Mouse (Mus musculus) c-Kit-positive CD71-positive TER-119-positive erythroid progenitor cells, embryonic 14.5 days (primary cell): ENCODE results near the gene Map3k20.

Experiments
- DNase-seq: peaks from one replicate; pipeline ENCODE4 v3.0.0-alpha.2; 2013; ENCODE audit warnings: low spot score

Gene Map3k20

DNA sequence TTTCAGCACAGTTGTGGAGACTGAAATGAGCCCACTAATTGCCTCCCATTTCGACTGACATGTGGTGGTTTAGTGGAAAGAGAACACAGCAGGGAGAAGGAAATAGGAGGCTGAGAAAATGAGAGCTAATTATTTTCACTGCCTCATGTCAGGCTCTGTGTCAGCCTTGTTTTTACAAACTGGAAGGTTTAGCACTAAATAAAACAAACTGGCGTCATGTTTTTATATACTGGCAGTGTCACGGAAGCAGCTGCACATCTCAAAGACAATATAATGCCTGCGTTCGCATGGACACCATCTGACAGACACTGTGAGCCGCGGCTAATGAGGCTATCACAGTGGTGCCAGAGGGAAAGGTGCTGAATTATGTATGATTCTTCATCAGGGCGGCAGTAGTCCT is 141.3 kb downstream of the Map3k20 start:
- no peak for DNase-seq

DNA sequence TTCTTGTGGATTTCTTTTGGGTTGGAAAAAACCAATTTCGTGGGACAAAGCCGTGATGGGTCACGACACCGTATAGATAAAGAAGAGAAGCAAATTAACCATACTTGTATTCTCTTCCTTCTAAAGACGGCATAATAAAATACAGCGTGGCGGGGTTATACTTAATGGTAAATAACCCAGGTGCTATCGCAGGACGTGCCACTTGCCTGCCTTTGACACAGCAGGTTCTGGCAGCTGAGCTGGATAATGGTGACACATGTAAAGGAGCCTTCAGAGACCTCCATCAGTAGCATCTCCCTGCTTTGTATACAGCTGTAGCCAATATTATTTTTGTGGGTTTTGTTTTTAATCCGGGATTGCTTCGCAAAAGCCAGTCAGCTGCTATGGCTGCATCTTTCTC is 141.9 kb downstream of the Map3k20 start:
- no peak for DNase-seq

DNA sequence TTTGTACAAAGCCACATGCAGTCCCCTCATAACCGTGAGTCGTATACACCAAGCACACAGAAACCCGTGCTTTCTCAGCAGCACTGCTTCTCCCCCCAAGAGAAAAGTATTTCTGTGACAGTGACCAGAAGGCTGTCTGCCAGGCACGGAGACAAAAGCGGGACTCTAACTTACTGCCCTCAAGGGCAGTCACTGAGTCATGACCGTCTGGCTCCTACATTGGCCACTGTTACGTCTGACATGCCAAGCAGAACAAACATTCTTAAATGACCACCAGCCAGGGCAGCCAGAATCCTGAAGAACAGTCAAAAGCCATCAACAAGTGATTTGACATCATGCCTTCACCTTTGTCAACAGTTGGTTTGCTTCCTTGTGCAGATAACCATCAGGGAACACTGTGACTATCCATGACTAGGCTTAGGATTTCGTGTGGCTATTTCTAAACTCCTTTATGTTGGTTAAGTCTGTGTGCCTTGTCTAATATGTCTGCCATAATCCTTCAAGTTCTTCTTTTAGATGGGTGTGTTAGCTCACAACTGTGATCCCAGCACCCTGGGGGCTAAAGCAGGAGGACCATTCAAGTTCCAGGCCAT is 153.6 kb downstream of the Map3k20 start:
- no peak for DNase-seq

DNA sequence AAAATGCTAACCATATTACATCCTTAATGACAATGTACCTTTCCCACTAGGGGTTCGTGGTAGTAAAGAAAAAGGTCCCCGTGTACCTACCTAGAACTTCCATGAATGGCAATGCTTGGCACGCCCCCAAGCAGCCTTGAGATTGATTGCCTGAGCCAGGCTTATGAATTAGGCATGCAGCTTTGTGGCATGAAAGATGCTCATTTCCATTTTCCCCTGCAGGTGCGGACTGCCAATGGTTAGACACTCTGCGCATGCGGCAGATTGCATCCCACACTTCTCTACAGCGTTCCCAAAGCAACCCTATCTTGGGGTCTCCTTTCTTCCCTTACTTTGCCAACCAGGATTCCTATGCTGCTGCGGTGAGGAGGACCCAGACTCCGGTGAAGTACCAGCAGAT is 155.6 kb downstream of the Map3k20 start:
- DNase-seq: no peak

DNA sequence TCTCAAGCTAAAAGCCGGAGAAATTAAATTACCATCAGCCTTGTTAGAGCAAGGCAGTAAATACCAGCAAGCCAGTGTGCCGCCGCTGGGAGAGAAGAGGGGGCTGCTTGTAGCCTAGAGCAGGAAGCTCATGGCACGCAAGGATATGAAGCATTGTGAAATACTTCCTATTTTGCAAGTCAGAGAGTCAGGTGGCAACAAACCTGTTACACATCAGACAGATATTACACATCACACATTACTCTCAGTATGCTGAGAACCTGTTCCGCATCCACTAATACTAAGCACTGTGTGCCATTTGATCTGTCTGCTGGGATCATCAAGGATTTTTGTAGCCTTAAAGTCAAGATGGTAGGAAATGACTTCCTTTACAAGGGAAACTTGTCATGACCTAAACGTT is 157.4 kb downstream of the Map3k20 start:
- no peak for DNase-seq

DNA sequence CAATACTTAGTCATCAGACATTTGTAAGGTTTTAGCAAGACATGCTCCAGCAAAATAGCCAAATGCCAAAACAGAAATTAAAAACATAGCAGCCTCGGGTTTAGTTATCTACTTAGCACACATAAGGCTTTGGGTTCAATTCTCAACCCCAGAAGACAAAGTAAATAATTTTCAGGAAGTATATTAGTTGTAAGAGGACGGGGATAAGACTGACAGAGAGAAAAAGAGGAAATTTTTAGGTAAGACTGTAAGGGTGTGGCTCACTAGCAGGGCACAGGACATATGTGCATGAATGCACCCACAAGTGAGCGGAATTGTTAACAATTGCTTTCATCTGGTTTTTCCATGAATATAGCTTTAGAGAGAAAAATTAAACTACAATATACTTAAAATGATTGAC is 158.5 kb downstream of the Map3k20 start:
- DNase-seq: no peak

DNA sequence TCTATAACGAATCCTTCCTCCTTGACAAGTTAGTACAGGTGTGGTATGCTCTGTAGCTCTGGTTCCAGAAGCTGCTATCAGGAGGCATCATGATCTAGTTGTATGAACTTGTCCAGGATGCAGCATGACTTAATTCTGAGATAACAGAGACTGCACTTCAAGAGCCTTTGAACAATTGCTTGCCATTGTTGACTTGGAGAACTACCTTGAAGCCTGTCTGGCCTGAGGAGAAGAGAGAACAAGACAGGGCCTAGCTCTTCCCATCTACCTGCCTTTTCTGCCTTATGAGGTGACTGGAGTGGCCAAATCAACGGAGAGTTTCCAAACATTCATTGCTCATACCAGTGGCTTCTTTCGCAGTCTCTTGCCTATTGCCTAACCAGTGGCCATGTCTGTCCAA is 160.7 kb downstream of the Map3k20 start:
- no peak for DNase-seq

DNA sequence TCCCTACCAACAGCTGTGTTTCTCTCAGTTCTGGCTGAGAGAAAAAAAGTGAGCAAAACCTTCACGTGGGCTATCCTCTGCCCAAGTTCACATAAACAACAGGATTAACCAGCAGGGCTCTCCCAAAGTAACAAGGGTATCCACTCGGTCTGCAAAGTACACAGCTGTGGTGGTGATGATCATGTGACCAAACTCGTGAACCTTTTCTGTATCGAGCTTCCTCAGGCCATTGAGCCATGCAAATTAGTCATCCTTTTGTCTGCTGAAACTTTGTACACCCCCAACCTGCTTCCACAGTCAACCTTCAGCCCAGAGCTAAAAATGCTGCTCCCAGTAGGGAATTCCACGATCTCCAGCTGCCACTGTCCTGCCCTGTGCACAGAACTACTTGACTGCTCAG is 161.2 kb downstream of the Map3k20 start:
- DNase-seq: no peak

DNA sequence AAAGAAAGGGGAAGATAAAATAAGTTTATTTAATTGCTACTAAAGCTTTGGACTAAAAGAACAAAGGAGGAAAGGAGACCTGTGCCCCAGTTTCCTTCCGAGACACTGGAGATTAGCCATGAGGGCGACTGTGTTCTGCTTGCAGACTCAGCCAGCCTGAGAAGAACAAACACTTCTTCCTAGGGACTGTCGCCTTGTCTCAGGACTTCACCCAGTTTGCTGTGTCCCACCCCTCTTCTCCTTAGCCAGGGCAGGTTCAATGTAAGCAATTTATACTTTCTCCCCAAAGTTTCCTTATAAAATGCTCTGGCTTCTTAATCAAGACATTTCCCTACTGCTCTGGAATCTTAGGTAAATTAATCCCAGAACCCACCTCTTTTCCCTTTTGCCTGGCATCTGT is 168.1 kb downstream of the Map3k20 start:
- no peak for DNase-seq

DNA sequence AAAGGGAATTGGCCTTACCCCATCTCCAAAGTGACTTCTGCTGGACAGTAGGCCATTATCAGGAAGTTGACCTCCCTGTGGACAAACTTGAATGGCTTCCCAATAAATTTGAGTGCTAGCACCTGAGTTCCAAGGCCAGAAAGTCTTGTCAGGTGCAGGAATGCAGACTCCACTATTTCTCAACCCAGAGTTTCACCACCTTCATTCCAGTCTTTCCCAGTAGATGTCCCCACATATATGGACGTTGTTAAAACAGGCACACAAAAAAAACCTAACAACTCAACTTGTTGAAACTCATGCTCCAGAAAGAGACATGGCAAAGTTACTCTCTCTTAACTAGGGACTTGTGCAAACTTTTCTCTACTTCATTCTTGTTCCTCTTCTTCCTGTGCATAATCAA is 170.8 kb downstream of the Map3k20 start:
- DNase-seq: no peak

DNA sequence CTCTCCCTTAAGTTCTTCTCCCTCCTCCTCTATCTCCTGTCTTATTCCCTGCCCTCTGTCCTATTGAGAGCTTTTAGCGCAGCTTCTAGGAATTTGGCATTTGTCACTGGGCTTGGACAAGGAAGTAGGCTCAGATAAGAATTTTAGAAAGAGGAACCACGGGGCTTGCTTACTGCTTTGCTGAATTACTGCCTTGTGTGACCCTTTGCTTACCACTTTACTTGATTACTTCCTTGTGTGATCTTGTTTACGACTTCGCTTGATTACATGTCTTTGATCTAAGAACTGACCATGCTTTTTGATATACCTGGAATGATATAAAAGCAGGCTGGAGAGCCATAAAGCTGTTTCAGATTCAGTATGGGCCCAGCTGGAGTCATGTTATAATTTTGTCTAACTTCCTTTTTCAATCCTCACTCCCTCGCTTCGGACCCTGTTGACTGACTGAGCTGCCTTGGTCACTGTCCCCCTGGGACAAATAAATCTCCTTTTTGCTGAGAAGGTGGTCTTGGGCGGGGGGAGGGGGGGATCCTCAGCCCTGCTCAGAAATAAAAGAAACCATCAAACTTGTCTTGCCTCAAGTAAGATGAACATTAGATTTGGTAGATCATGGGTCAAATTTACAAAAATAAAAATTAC is 179.1 kb downstream of the Map3k20 start:
- no peak for DNase-seq

DNA sequence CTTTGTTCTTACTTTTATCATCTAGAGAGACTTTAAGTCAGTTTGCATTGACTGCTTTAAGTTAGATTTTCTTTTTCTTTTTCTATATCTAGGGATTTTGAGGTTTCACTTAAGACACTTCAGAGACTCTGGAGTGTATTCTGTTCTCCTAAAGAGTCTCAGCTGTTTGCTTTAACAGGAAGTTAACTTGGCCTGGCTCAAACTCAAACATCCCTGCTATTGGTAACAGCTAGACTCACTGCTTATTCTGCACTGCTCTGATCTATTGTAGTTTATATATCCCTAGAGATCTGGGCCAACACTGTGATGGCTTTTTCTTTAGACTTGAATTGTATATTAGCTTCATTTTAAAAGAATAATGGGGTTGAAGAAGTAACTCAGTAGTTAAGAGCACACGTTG is 182.2 kb downstream of the Map3k20 start:
- no peak for DNase-seq

DNA sequence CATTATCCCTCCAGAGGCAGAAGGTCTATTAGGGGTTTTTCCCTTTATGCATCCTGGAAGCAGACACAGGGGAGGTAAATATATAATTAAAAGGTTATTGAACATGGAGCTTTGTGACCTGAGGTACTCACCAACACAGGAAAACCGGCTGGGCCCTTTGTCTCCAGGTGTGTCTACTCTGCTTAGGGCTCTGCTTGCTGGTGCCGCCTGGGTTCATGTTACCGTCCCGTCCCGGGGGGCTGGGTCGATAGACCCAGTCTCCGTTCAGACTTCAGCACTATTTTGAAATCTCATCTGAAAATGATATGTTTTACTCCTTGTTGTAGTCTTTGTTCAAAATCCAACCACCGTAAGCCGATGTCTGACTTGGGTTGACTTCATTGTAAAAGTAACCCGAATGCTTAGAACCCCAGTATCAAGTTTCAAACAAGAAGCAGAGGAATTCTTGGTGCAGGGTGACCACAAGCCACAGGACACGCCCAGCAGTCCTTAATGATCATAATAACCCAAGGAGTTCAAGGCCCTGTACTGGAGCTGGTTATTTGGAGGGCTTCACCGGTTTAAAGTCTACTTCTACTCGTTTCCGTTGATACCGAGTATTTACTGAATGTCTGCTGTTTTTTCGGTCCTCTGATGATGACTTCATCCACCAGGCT is 186.1 kb downstream of the Map3k20 start:
- DNase-seq: no peak

DNA sequence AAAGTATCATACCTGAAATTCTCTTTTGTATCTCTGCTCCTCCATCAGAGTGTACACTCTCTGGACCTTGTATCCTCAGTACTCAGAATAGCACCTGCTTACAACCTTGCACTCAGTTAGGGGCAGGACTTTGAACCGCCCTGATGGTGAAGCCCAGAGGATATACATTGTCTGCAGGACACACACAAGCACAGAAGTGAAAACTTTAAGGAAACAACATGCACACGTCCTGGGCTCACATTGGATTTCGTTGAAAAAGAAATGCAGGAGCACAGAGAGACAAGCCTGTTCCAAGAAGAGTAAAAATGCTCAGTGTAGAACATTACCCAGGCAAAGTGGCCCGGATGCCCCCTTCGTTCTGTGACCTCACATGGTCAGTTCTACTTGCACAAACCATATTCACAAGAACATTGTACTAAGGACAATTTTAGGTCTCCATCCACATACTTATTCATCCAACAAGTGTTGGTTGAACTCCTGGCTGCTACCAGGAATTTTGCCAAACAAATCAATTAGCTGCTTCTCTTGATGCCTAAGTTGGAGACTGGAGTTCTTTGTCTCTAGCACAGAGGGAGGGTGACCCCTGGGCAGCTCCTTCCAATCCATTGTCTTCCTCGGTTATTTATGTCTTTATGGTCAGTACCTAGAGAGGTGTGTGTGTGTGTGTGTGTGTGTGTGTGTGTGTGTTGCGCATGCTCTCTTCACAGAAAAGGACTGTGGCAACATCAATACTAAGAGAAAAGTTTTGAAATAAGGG is 189.3 kb downstream of the Map3k20 start:
- DNase-seq: peak; percentile 27

DNA sequence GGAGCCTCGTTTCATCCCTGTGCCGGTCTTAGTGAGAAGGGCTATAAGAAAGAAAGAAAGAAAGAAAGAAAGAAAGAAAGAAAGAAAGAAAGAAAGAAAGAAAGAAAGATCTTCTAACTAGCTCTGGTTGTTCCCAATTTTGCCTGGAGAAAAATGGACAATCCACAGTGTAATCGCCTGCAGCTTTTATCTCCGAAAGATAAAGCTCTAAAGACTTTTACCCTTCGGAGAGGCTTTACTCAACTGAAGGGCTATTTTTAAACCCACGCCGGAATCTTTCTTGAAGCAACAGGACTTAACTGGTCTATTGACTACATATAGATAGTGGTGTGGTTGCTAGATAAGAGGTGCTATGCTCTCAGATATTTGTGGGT is 190.0 kb downstream of the Map3k20 start:
- DNase-seq: no peak

DNA sequence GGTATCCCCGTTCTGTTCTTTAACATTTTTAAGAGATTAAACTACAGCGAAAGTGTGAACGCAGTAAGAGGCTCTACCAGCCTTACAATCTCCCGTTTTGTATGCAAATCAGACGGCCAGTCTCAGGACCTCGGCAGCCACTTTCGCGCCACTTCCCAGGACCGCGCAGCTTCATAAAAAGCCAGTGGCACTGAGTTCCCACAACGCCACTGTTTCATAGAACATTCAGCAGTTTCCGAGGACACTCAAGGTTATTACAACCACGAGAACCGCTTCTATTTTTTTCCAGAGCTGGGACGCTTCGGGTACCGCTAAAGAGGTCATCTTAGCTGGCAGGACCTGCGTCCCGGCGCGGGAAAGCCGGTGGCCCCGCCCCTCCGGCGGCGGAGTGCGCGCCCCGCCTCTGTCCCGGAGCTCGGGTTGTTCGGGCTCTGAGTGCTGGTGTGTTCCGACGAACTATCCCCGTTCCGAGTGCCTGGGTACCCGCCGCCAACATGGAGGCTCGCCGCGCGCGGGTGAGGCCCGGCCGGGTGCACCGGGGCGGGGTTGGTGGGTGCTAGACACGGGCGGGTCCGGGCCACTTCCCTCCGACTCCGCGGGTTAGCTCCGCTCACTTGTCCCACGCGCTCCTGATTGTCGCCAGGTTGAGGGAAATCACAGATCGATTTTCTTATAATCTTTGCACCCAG is 190.5 kb downstream of the Map3k20 start, which contains the start of gene Cdca7:
TSS of gene Cdca7 (plus strand) at position 363 of the 689 bp plus-strand sequence.
- peak; percentile 83 for DNase-seq

DNA sequence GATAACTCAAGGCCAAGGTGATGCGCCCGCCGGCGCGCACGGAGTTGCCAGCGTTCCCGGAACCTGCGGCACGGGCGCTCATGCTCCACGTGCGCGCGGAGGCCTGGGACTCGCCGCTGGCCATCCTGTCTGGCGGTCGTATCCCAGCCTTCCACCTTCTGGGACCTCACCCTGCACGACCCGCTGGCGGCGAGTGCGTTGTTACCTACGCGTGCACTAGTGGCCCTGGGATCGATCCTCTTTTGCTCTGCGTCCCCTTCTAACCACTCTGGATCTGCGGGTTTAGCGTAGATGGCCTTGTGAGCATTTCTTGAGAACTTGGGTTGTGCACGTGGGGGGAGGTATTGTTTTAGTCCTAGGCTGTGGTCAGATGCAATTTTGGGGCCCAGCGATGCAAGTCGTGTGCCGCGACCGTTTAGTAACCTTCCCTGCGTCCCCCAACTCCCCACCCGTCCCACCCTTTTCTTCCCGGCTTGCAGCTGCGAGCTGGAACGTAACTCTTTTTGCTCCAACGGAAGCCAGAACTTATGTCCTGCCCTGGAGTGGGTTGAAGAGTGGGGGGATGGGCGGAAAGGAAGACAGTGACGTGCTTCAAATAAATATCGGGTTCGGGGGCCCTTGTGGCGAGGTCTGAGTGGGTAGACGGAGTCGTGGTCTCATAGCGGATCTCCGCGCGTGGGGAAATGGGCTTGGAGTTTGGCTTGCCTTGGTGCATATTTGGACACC is 191.2 kb downstream of the Map3k20 start:
- peak; percentile 44 for DNase-seq

DNA sequence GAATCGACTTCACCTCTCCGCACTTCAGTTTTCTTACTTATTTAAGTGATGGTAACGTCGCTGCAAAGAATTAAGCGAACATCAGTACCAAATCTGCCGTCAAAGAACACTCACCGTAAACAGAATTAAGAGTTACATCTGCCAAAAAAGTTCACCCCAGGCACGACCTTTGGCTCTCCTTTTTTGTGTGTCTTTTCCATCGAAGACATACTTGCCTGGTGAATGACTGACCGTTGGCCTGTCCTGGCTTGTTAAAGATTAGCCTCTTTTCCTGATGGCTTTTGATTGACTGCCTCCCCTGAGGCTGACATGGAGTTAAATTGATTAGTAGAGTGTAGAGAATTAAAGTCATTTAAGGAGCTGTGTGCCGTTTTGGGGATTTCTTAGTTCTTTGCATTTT is 191.8 kb downstream of the Map3k20 start:
- DNase-seq: peak; percentile 32

DNA sequence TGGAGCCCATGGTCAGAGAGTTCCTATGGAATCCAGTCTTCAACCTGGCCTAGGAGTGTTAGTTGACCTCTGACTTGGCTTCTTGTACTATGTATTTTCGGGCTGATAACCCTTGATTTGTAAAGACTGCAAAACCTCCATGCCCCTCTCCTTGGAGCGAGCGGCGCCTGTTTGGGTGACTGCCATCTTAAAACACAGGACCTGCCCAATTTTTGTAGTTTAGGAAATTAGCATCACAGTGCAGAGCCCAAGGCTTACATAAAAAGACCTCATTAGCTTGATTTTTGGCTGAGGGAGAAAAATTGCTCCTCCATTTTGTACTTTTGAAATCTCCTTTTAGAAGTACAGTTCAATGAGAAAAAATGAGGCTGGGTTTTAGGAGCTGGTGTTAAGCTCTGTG is 192.7 kb downstream of the Map3k20 start:
- no peak for DNase-seq

DNA sequence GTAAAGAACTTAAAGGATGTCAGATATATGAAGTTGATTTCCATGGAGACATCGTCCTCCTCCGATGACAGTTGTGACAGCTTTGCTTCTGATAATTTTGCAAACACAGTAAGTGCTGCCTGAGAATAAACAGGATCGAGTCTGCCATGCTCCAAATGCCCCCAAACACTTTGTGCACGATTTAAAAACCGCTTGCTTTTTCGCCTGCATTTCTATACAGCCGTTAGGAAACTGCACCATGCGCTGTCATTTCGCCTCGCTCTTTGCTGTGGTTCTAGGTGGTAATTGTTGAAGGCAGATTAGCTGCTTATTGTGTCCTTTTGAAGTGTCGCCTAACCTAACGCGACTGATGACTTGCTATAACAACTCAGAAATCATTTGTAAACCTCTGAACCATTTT is 193.5 kb downstream of the Map3k20 start:
- no peak for DNase-seq

DNA sequence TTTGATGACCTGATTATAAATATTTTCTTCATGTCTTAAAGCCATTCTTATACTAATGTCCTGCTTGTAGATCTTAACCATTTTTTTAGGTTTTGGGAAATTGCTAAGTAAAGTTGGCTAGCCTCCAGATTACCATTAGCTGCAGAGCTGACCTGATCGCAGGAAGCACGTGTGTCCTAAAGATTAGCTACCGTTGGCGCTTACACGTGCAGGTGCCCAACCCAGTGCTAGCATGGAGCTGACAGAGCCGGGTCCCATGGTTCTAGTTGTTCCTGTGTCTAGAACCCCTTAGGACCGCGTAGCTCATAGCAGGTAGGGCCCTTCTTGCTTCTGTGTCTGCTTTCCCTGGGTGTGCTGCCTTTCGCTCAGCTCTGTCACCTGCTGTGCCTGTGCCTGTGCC is 194.4 kb downstream of the Map3k20 start:
- DNase-seq: no peak

DNA sequence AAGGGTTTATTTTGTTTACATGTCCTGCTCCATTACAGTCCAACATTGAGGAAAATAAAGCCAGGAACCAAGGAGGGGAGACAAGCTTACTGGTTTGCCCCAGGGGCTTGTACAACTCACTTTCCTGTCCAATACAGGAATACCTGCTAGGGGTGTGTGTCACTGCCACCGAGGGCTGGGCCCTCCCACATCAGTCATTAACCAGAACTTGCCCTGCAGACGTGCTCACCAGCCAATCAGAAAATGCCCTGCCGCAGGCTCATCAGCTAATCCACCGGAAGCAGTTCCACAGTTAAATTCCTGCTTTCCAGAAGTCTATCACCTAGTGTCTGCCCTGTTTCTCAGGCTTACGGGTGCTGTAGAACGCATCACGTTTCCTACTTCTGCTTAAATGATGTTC is 206.2 kb downstream of the Map3k20 start:
- no peak for DNase-seq
